Mouse (Mus musculus) retina, postnatal 1 day (tissue): ENCODE measurements around the gene Taf8.

Experiments
- DNase-seq: peaks from one replicate; pipeline ENCODE4 v3.0.0-alpha.2; 2012

The Taf8 gene

GRCm38 (mm10) chr17:47479887-47480286, 22.2 kb downstream of the Taf8 start:
- DNase-seq = no peak

- no peak for DNase-seq
Measured at GRCm38 (mm10) chr17:47475714-47476113, 26.4 kb downstream of the Taf8 start.

- DNase-seq = no peak
Measured at GRCm38 (mm10) chr17:47475181-47475580, 26.9 kb downstream of the Taf8 start.

- DNase-seq = no peak
Measured at GRCm38 (mm10) chr17:47474250-47474649, 27.8 kb downstream of the Taf8 start.

- no peak for DNase-seq
Measured at GRCm38 (mm10) chr17:47473434-47473974, 28.6 kb downstream of the Taf8 start.

- no peak for DNase-seq
Measured at GRCm38 (mm10) chr17:47472435-47473350, 29.4 kb downstream of the Taf8 start.

GRCm38 (mm10) chr17:47470686-47471085, 31.4 kb downstream of the Taf8 start:
- peak; percentile 70 for DNase-seq

GRCm38 (mm10) chr17:47470121-47470520, 32.0 kb downstream of the Taf8 start:
- no peak for DNase-seq

- DNase-seq = no peak
Measured at GRCm38 (mm10) chr17:47469642-47470041, 32.5 kb downstream of the Taf8 start.

GRCm38 (mm10) chr17:47468466-47468865, 33.6 kb downstream of the Taf8 start:
- peak; percentile 44 for DNase-seq

- no peak for DNase-seq
Measured at GRCm38 (mm10) chr17:47468063-47468462, 34.0 kb downstream of the Taf8 start.

GRCm38 (mm10) chr17:47467659-47468058, 34.4 kb downstream of the Taf8 start:
- DNase-seq = no peak

- DNase-seq = no peak
Measured at GRCm38 (mm10) chr17:47466284-47466683, 35.8 kb downstream of the Taf8 start.

- DNase-seq = no peak
Measured at GRCm38 (mm10) chr17:47465016-47465415, 37.1 kb downstream of the Taf8 start.

- DNase-seq = no peak
Measured at GRCm38 (mm10) chr17:47464248-47464965, 37.7 kb downstream of the Taf8 start.

- no peak for DNase-seq
Measured at GRCm38 (mm10) chr17:47462728-47463388, 39.2 kb downstream of the Taf8 start.

GRCm38 (mm10) chr17:47462209-47462608, 39.9 kb downstream of the Taf8 start:
- DNase-seq = no peak

GRCm38 (mm10) chr17:47461688-47462087, 40.4 kb downstream of the Taf8 start:
- DNase-seq = no peak

GRCm38 (mm10) chr17:47459341-47459919, 42.7 kb downstream of the Taf8 start:
- DNase-seq = no peak

- no peak for DNase-seq
Measured at GRCm38 (mm10) chr17:47458936-47459335, 43.2 kb downstream of the Taf8 start.

- DNase-seq = no peak
Measured at GRCm38 (mm10) chr17:47458310-47458709, 43.8 kb downstream of the Taf8 start.

GRCm38 (mm10) chr17:47454675-47455074, 47.4 kb downstream of the Taf8 start:
- no peak for DNase-seq

GRCm38 (mm10) chr17:47452886-47453285, 49.2 kb downstream of the Taf8 start:
- no peak for DNase-seq
